Mouse (Mus musculus) kidney, adult 2 months (tissue): Measurements from ENCODE around the gene Dcp1a. TPM values are rescaled to one million over a fixed set of nuclear protein-coding genes. Genes with fewer than 3 reads are reported as not detected.

ENCODE experiments used
- DNase-seq: peaks from one replicate; pipeline ENCODE4 v3.0.0; 2021
- H3K27ac ChIP-seq: fragments of 200-500 bp; 2 replicates; pipeline ENCODE4 v1.5.1; 2012; ENCODE audit warnings: low read depth, low read length, control low read depth, inconsistent platforms; ENCODE audit not compliant: insufficient read depth
- H3K27me3 ChIP-seq: fragments of 200-500 bp; replicated peaks from 2 replicates; pipeline ENCODE4 v1.6.1; 2012; ENCODE audit warnings: mild to moderate bottlenecking, moderate library complexity, low read length, inconsistent platforms; ENCODE audit not compliant: control insufficient read depth, insufficient read depth
- H3K36me3 ChIP-seq: fragments of 200-500 bp; 2 replicates; pipeline ENCODE4 v1.6.1; 2012; ENCODE audit warnings: mild to moderate bottlenecking, moderate library complexity, low read length, inconsistent platforms; ENCODE audit not compliant: control insufficient read depth, insufficient read depth
- H3K4me1 ChIP-seq: fragments of 200-500 bp; 2 replicates; pipeline ENCODE4 v1.6.1; 2011; ENCODE audit warnings: low read length; ENCODE audit not compliant: control insufficient read depth, insufficient read depth
- H3K4me3 ChIP-seq: fragments of 200-500 bp; 2 replicates; pipeline ENCODE4 v1.5.1; 2011; ENCODE audit warnings: mild to moderate bottlenecking, low read depth, low read length, control low read depth; ENCODE audit not compliant: insufficient read depth
- CTCF ChIP-seq: fragments of 200-500 bp; conservative IDR thresholded peaks from 2 replicates; pipeline ENCODE4 v1.5.1; 2011; ENCODE audit warnings: low read depth, mild to moderate bottlenecking, control low read depth, low read length, moderate library complexity, mixed read lengths; ENCODE audit not compliant: insufficient read depth, insufficient read length
- POLR2A ChIP-seq: fragments of 200-500 bp; IDR thresholded peaks from one replicate; pipeline ENCODE4 v1.6.1; 2011; ENCODE audit warnings: low read depth, low read length, control low read depth
- WGBS: fragments of 180-500 bp; shearing (Covaris S2); methylation state at CpG from one replicate; pipeline ENCODE4 v1.1.7; 2018; 5-methylcytosine and 5-hydroxymethylcytosine counted together
- polyA plus RNA-seq: library from polyadenylated mRNA; depleted of rRNA; stranded (reverse); fragments of >200 nt; gene quantifications from 2 replicates; pipeline ENCODE4 v1.2.3, GENCODE M21; 2012; rRNA removed

Dcp1a gene
- polyA plus RNA-seq, 1 experiment: 18.0 TPM

GRCm38 (mm10) chr14:30573235-30573634 lies 93.9 kb downstream of the Dcp1a start:
- H3K27ac ChIP-seq: no peak overlapping the region
- TF ChIP-seq CTCF (no peak), POLR2A (no peak)
- no peak overlapping the region for H3K4me3 ChIP-seq
- 54% methylated on average over 8 of the region's 8 CpGs for whole genome bisulfite sequencing
- no peaks in the 10 kb centered on the region for H3K27me3 ChIP-seq
- DNase-seq: no peak
- H3K36me3 ChIP-seq: peaks cover 3% of the 10 kb centered on the region; the same call in 1 of the 2 replicates
- no peaks in the 10 kb centered on the region for H3K4me1 ChIP-seq

GRCm38 (mm10) chr14:30573983-30574584 lies 94.7 kb downstream of the Dcp1a start:
- DNase-seq: peak; percentile 81
- Histone ChIP-seq H3K4me3 (no peak overlapping the region), H3K27me3 (no peaks in the 10 kb centered on the region), H3K4me1 (no peaks in the 10 kb centered on the region), H3K27ac (no peak overlapping the region), H3K36me3 (0 out of 2 replicates have a peak, but pooled peaks cover 1% of the 10 kb centered on the region)
- TF ChIP-seq POLR2A (no peak), CTCF (peak; percentile 65)
- whole genome bisulfite sequencing: 54% methylated on average over 6 of the region's 6 CpGs

GRCm38 (mm10) chr14:30575791-30576190 lies 96.5 kb downstream of the Dcp1a start:
- no peak overlapping the region for H3K27ac ChIP-seq

GRCm38 (mm10) chr14:30576260-30576659 lies 96.9 kb downstream of the Dcp1a start:
- H3K27me3 ChIP-seq: no peaks in the 10 kb centered on the region
- no peak for DNase-seq

More at GRCm38 (mm10) chr14:30575791-30576190, 96.5 kb downstream of the Dcp1a start:
- Histone ChIP-seq H3K36me3 (0 out of 2 replicates have a peak, but pooled peaks cover 1% of the 10 kb centered on the region), H3K4me1 (no peaks in the 10 kb centered on the region), H3K27me3 (no peaks in the 10 kb centered on the region), H3K4me3 (no peak overlapping the region)
- no peak for DNase-seq
- 63% methylated on average over 7 of the region's 7 CpGs for WGBS
- TF ChIP-seq CTCF: no peak
- TF ChIP-seq POLR2A: no peak

More at GRCm38 (mm10) chr14:30576260-30576659, 96.9 kb downstream of the Dcp1a start:
- Histone ChIP-seq H3K36me3 (no peaks in the 10 kb centered on the region), H3K4me1 (no peaks in the 10 kb centered on the region), H3K4me3 (no peak overlapping the region), H3K27ac (no peak overlapping the region)
- TF ChIP-seq POLR2A: no peak
- TF ChIP-seq CTCF: no peak
- WGBS: 47% methylated on average over 5 of the region's 5 CpGs

Other genes starting within 250 kb of the Dcp1a start
- 4.0 and 4.9 TPM in 2 replicates for gene Cacna1d, start 11.9 kb downstream of the Dcp1a start, polyA plus RNA-seq
- 393 and 447 TPM in 2 replicates for gene Tkt, start 68.8 kb downstream of the Dcp1a start, polyA plus RNA-seq
- 80.6 and 96.2 TPM in 2 replicates for gene Prkcd, start 146.7 kb downstream of the Dcp1a start, polyA plus RNA-seq
- 17.6 and 18.8 TPM in 2 replicates for gene Rft1, start 174.8 kb downstream of the Dcp1a start, polyA plus RNA-seq
- gene Sfmbt1, start 235.3 kb downstream of the Dcp1a start, polyA plus RNA-seq: 2.2 and 3.3 TPM in 2 replicates